Mouse (Mus musculus): ENCODE results near the gene Ywhae. TPM values are rescaled to one million over a fixed set of nuclear protein-coding genes. Genes with fewer than 3 reads are reported as not detected.

Ywhae gene
- polyA plus RNA-seq, 1 experiment from 2014 or later, result 681 TPM

- Histone ChIP-seq H3K9ac (peak overlapping the region; percentile 74), H3K4me3 (peak overlapping the region; percentile 56)
Measured at GRCm38 (mm10) chr11:75794602-75795320, 62.1 kb downstream of the Ywhae start.

GRCm38 (mm10) chr11:75795321-75795636, 62.6 kb downstream of the Ywhae start:
- Histone ChIP-seq H3K4me3 (peak overlapping the region; percentile 56), H3K4me2 (peak overlapping the region; percentile 75), H3K36me3 (no peaks in the 10 kb centered on the region), H3K27me3 (replicated peaks) (peaks cover 94% of the 10 kb centered on the region), H3K4me1 (peaks cover 13% of the 10 kb centered on the region; the same call in 1 of the 2 replicates), H3K27ac (replicated peaks) (no peak overlapping the region), H3K9me3 (no peaks in the 10 kb centered on the region), H3K9ac (peak overlapping the region; percentile 74)
- ATAC-seq (ENCODE audit: extremely low read depth, insufficient number of reproducible peaks, low FRiP score, low TSS enrichment), result no peak
- 4% methylated on average over 20 of the region's 42 CpGs for WGBS

More at GRCm38 (mm10) chr11:75794602-75795320, 62.1 kb downstream of the Ywhae start:
- H3K9me3 ChIP-seq, result no peaks in the 10 kb centered on the region
- peak overlapping the region; percentile 75 for H3K4me2 ChIP-seq
- H3K36me3 ChIP-seq, result no peaks in the 10 kb centered on the region
- H3K27me3 ChIP-seq (replicated peaks), result peaks cover 94% of the 10 kb centered on the region
- no peak for ATAC-seq (ENCODE audit: extremely low read depth, insufficient number of reproducible peaks, low FRiP score, low TSS enrichment)
- H3K4me1 ChIP-seq, result peaks cover 13% of the 10 kb centered on the region; the same call in 1 of the 2 replicates
- 8% methylated on average over 45 of the region's 45 CpGs for WGBS
- no peak overlapping the region for H3K27ac ChIP-seq (replicated peaks)

GRCm38 (mm10) chr11:75796029-75796445, 63.4 kb downstream of the Ywhae start, which contains the start of gene Doc2b:
Doc2b (minus strand) TSS chr11:75796049.
- H3K27ac ChIP-seq (replicated peaks), result no peak within 1 kb of the TSS
- peak within 1 kb of the TSS; percentile 74 for H3K9ac ChIP-seq
- H3K4me2 ChIP-seq, result peak within 1 kb of the TSS; percentile 75
- H3K4me1 ChIP-seq, result peaks cover 13% of the 10 kb centered on the region; the same call in 1 of the 2 replicates
- no peaks in the 10 kb centered on the region for H3K36me3 ChIP-seq
- H3K27me3 ChIP-seq (replicated peaks), result peaks cover 92% of the 10 kb centered on the region
- no peaks in the 10 kb centered on the region for H3K9me3 ChIP-seq
- ATAC-seq (ENCODE audit: extremely low read depth, insufficient number of reproducible peaks, low FRiP score, low TSS enrichment), result no peak
- peak within 1 kb of the TSS; percentile 56 for H3K4me3 ChIP-seq
- 4% methylated on average over 35 of the region's 37 CpGs for whole genome bisulfite sequencing

- no peak overlapping the region for H3K27ac ChIP-seq (replicated peaks)
- no peak overlapping the region for H3K4me3 ChIP-seq
- H3K4me1 ChIP-seq, result peaks cover 13% of the 10 kb centered on the region; the same call in 1 of the 2 replicates
- no peak for ATAC-seq (ENCODE audit: extremely low read depth, insufficient number of reproducible peaks, low FRiP score, low TSS enrichment)
- WGBS, result 63% methylated on average over 13 of the region's 13 CpGs
- peak overlapping the region; percentile 75; the same call in 1 of the 2 replicates for H3K4me2 ChIP-seq
- peaks cover 89% of the 10 kb centered on the region for H3K27me3 ChIP-seq (replicated peaks)
- no peaks in the 10 kb centered on the region for H3K36me3 ChIP-seq
- H3K9ac ChIP-seq, result no peak overlapping the region
- no peaks in the 10 kb centered on the region for H3K9me3 ChIP-seq
Measured at GRCm38 (mm10) chr11:75796536-75797246, 64.0 kb downstream of the Ywhae start.

GRCm38 (mm10) chr11:75801369-75801768, 68.7 kb downstream of the Ywhae start:
- H3K4me1 ChIP-seq, result no peaks in the 10 kb centered on the region
- H3K9me3 ChIP-seq, result no peaks in the 10 kb centered on the region
- 71% methylated on average over 4 of the region's 4 CpGs for WGBS
- H3K27ac ChIP-seq (replicated peaks), result no peak overlapping the region
- H3K27me3 ChIP-seq (replicated peaks), result peaks cover 43% of the 10 kb centered on the region
- H3K9ac ChIP-seq, result no peak overlapping the region
- ATAC-seq (ENCODE audit: extremely low read depth, insufficient number of reproducible peaks, low FRiP score, low TSS enrichment), result no peak
- no peak overlapping the region for H3K4me3 ChIP-seq
- H3K4me2 ChIP-seq, result no peak overlapping the region
- no peaks in the 10 kb centered on the region for H3K36me3 ChIP-seq

- Histone ChIP-seq H3K27ac (replicated peaks) (no peak overlapping the region), H3K9ac (no peak overlapping the region), H3K9me3 (no peaks in the 10 kb centered on the region), H3K4me3 (no peak overlapping the region), H3K27me3 (replicated peaks) (peaks cover 37% of the 10 kb centered on the region), H3K4me1 (no peaks in the 10 kb centered on the region), H3K36me3 (no peaks in the 10 kb centered on the region), H3K4me2 (no peak overlapping the region)
- WGBS, result 71% methylated on average over 7 of the region's 7 CpGs
- no peak for ATAC-seq (ENCODE audit: extremely low read depth, insufficient number of reproducible peaks, low FRiP score, low TSS enrichment)
Measured at GRCm38 (mm10) chr11:75801771-75802550, 69.3 kb downstream of the Ywhae start.

GRCm38 (mm10) chr11:75807486-75807885, 74.8 kb downstream of the Ywhae start:
- H3K36me3 ChIP-seq, result no peaks in the 10 kb centered on the region
- H3K27ac ChIP-seq (replicated peaks), result no peak overlapping the region
- no peak overlapping the region for H3K9ac ChIP-seq
- no peak overlapping the region for H3K4me2 ChIP-seq
- H3K9me3 ChIP-seq, result no peaks in the 10 kb centered on the region
- ATAC-seq (ENCODE audit: extremely low read depth, insufficient number of reproducible peaks, low FRiP score, low TSS enrichment), result no peak
- H3K4me1 ChIP-seq, result peaks cover 16% of the 10 kb centered on the region
- 43% methylated on average over 4 of the region's 5 CpGs for WGBS
- no peaks in the 10 kb centered on the region for H3K27me3 ChIP-seq (replicated peaks)
- H3K4me3 ChIP-seq, result no peak overlapping the region

- no peaks in the 10 kb centered on the region for H3K36me3 ChIP-seq
- no peaks in the 10 kb centered on the region for H3K9me3 ChIP-seq
- H3K4me3 ChIP-seq, result no peak overlapping the region
- H3K4me1 ChIP-seq, result peaks cover 34% of the 10 kb centered on the region
- H3K27ac ChIP-seq (replicated peaks), result no peak overlapping the region
- no peak overlapping the region for H3K4me2 ChIP-seq
- no peak for ATAC-seq (ENCODE audit: extremely low read depth, insufficient number of reproducible peaks, low FRiP score, low TSS enrichment)
- H3K9ac ChIP-seq, result no peak overlapping the region
- H3K27me3 ChIP-seq (replicated peaks), result no peaks in the 10 kb centered on the region
- 77% methylated on average over 3 of the region's 3 CpGs for WGBS
Measured at GRCm38 (mm10) chr11:75810526-75810925, 77.9 kb downstream of the Ywhae start.

GRCm38 (mm10) chr11:75811900-75812299, 79.2 kb downstream of the Ywhae start:
- WGBS, result 2% methylated on average over 3 of the region's 3 CpGs
- peak overlapping the region; percentile 96 for H3K27ac ChIP-seq (replicated peaks)
- H3K4me2 ChIP-seq, result no peak overlapping the region
- H3K9ac ChIP-seq, result peak overlapping the region; percentile 64
- peak; percentile 35; the same call in 1 of the 2 replicates for ATAC-seq (ENCODE audit: extremely low read depth, insufficient number of reproducible peaks, low FRiP score, low TSS enrichment)
- H3K4me1 ChIP-seq, result peaks cover 34% of the 10 kb centered on the region
- H3K36me3 ChIP-seq, result no peaks in the 10 kb centered on the region
- no peaks in the 10 kb centered on the region for H3K9me3 ChIP-seq
- H3K27me3 ChIP-seq (replicated peaks), result no peaks in the 10 kb centered on the region
- H3K4me3 ChIP-seq, result no peak overlapping the region

GRCm38 (mm10) chr11:75813085-75813484, 80.4 kb downstream of the Ywhae start:
- WGBS, result 40% methylated on average over 10 of the region's 10 CpGs
- H3K27me3 ChIP-seq (replicated peaks), result peaks cover 6% of the 10 kb centered on the region; the same call in 1 of the 2 replicates
- peaks cover 30% of the 10 kb centered on the region for H3K4me1 ChIP-seq
- no peaks in the 10 kb centered on the region for H3K36me3 ChIP-seq
- H3K27ac ChIP-seq (replicated peaks), result peak overlapping the region; percentile 96
- H3K4me3 ChIP-seq, result no peak overlapping the region
- H3K9ac ChIP-seq, result no peak overlapping the region
- no peak overlapping the region for H3K4me2 ChIP-seq
- peak; percentile 20; the same call in 1 of the 2 replicates for ATAC-seq (ENCODE audit: extremely low read depth, insufficient number of reproducible peaks, low FRiP score, low TSS enrichment)
- H3K9me3 ChIP-seq, result no peaks in the 10 kb centered on the region
